Mouse (Mus musculus): ENCODE results near the gene Defb46. TPM values are rescaled to one million over a fixed set of nuclear protein-coding genes. Genes with fewer than 3 reads are reported as not detected.

Defb46 gene
- polyA plus RNA-seq (2016; fragmentation: Nextera tagmentation; extraction: Ambion mirVana), result not detected in 2 replicates

- H3K4me2 ChIP-seq (replicated peaks), result no peak within 1 kb of the TSS
- no peak within 1 kb of the TSS for H3K4me3 ChIP-seq
- no peak within 1 kb of the TSS for H3K27ac ChIP-seq (replicated peaks)
- 81% methylated on average over 2 of the region's 2 CpGs for WGBS
- no peak within 1 kb of the TSS for H3K9ac ChIP-seq (replicated peaks)
- H3K9me3 ChIP-seq, result 0 out of 2 replicates have a peak, but pooled peaks cover 4% of the 10 kb centered on the region
- H3K36me3 ChIP-seq, result no peaks in the 10 kb centered on the region
- no peaks in the 10 kb centered on the region for H3K27me3 ChIP-seq
- ATAC-seq (ENCODE audit: low FRiP score, low read depth), result no peak
- H3K4me1 ChIP-seq, result no peaks in the 10 kb centered on the region
Measured at GRCm38 (mm10) chr8:19239616-19240015, at the start of gene Defb46. Gene Defb46, plus strand, starts transcription at chr8:19239916.

- Histone ChIP-seq H3K36me3 (no peaks in the 10 kb centered on the region), H3K4me2 (replicated peaks) (no peak within 1 kb of the TSS), H3K4me3 (no peak within 1 kb of the TSS), H3K27me3 (no peaks in the 10 kb centered on the region), H3K9me3 (no peaks in the 10 kb centered on the region), H3K4me1 (no peaks in the 10 kb centered on the region), H3K27ac (replicated peaks) (no peak within 1 kb of the TSS), H3K9ac (replicated peaks) (no peak within 1 kb of the TSS)
- whole genome bisulfite sequencing, result 55% methylated on average over 1 of the region's 1 CpGs
- ATAC-seq (ENCODE audit: low FRiP score, low read depth), result no peak
Measured at GRCm38 (mm10) chr8:19225161-19225560, 14.6 kb upstream of the Defb46 start, which contains the start of gene Defb6. Gene Defb6, plus strand, starts transcription at chr8:19225478.

GRCm38 (mm10) chr8:19238101-19238500, 1.6 kb upstream of the Defb46 start:
- Histone ChIP-seq H3K9me3 (0 out of 2 replicates have a peak, but pooled peaks cover 4% of the 10 kb centered on the region), H3K9ac (replicated peaks) (no peak overlapping the region), H3K36me3 (no peaks in the 10 kb centered on the region), H3K4me1 (no peaks in the 10 kb centered on the region), H3K27me3 (no peaks in the 10 kb centered on the region), H3K4me2 (replicated peaks) (no peak overlapping the region), H3K27ac (replicated peaks) (no peak overlapping the region), H3K4me3 (no peak overlapping the region)
- 57% methylated on average over 1 of the region's 1 CpGs for WGBS
- no peak for ATAC-seq (ENCODE audit: low FRiP score, low read depth)

GRCm38 (mm10) chr8:19247280-19247679, 7.6 kb downstream of the Defb46 start, which contains the start of gene Defb5:
Gene Defb5, plus strand, starts transcription at chr8:19247580.
- ATAC-seq (ENCODE audit: low FRiP score, low read depth), result no peak
- H3K4me2 ChIP-seq (replicated peaks), result no peak within 1 kb of the TSS
- WGBS, result 93% methylated on average over 5 of the region's 5 CpGs

GRCm38 (mm10) chr8:19258136-19258535, 18.4 kb downstream of the Defb46 start:
- no peaks in the 10 kb centered on the region for H3K4me1 ChIP-seq
- ATAC-seq (ENCODE audit: low FRiP score, low read depth), result no peak
- peaks cover 7% of the 10 kb centered on the region for H3K9me3 ChIP-seq
- H3K27me3 ChIP-seq, result no peaks in the 10 kb centered on the region
- no peak overlapping the region for H3K4me3 ChIP-seq
- no peak overlapping the region for H3K4me2 ChIP-seq (replicated peaks)
- H3K27ac ChIP-seq (replicated peaks), result no peak overlapping the region
- H3K9ac ChIP-seq (replicated peaks), result no peak overlapping the region
- no peaks in the 10 kb centered on the region for H3K36me3 ChIP-seq

More at GRCm38 (mm10) chr8:19247280-19247679, 7.6 kb downstream of the Defb46 start, which contains the start of gene Defb5:
- H3K9me3 ChIP-seq, result 0 out of 2 replicates have a peak, but pooled peaks cover 7% of the 10 kb centered on the region
- H3K27ac ChIP-seq (replicated peaks), result no peak within 1 kb of the TSS
- H3K4me3 ChIP-seq, result no peak within 1 kb of the TSS
- H3K27me3 ChIP-seq, result no peaks in the 10 kb centered on the region
- H3K36me3 ChIP-seq, result no peaks in the 10 kb centered on the region
- H3K4me1 ChIP-seq, result no peaks in the 10 kb centered on the region
- H3K9ac ChIP-seq (replicated peaks), result no peak within 1 kb of the TSS

- no peak for ATAC-seq (ENCODE audit: low FRiP score, low read depth)
- H3K9ac ChIP-seq (replicated peaks), result no peak overlapping the region
Measured at GRCm38 (mm10) chr8:19259667-19260066, 20.0 kb downstream of the Defb46 start.

More at GRCm38 (mm10) chr8:19259667-19260066, 20.0 kb downstream of the Defb46 start:
- Histone ChIP-seq H3K4me2 (replicated peaks) (no peak overlapping the region), H3K4me3 (no peak overlapping the region), H3K36me3 (no peaks in the 10 kb centered on the region), H3K27ac (replicated peaks) (no peak overlapping the region), H3K9me3 (no peaks in the 10 kb centered on the region; the same call in 1 of the 2 replicates), H3K4me1 (no peaks in the 10 kb centered on the region), H3K27me3 (no peaks in the 10 kb centered on the region)
- 59% methylated on average over 3 of the region's 3 CpGs for WGBS

Other genes starting within 250 kb of the Defb46 start
- gene Defb37, start 248.9 kb upstream of the Defb46 start, polyA plus RNA-seq (2016; fragmentation: Nextera tagmentation; extraction: Ambion mirVana), result not detected in 2 replicates
- not detected in 2 replicates for gene Defb38, start 213.3 kb upstream of the Defb46 start, polyA plus RNA-seq (2016; fragmentation: Nextera tagmentation; extraction: Ambion mirVana)
- gene Defb39, start 175.1 kb upstream of the Defb46 start, polyA plus RNA-seq (2016; fragmentation: Nextera tagmentation; extraction: Ambion mirVana), result not detected in 2 replicates
- not detected in 2 replicates for gene Defb12, start 125.1 kb upstream of the Defb46 start, polyA plus RNA-seq (2016; fragmentation: Nextera tagmentation; extraction: Ambion mirVana)
- gene Defb34, start 116.2 kb upstream of the Defb46 start, polyA plus RNA-seq (2016; fragmentation: Nextera tagmentation; extraction: Ambion mirVana), result not detected in 2 replicates
- gene Gm45826, start 99.1 kb upstream of the Defb46 start, polyA plus RNA-seq (2016; fragmentation: Nextera tagmentation; extraction: Ambion mirVana), result not detected in 2 replicates
- gene Defb14, start 45.6 kb upstream of the Defb46 start, polyA plus RNA-seq (2016; fragmentation: Nextera tagmentation; extraction: Ambion mirVana), result not detected in 2 replicates
- not detected in 2 replicates for gene Defb4, start 41.2 kb upstream of the Defb46 start, polyA plus RNA-seq (2016; fragmentation: Nextera tagmentation; extraction: Ambion mirVana)
- gene Defb6, start 14.4 kb upstream of the Defb46 start, polyA plus RNA-seq (2016; fragmentation: Nextera tagmentation; extraction: Ambion mirVana), result not detected in 2 replicates
- gene Defb5, start 7.7 kb downstream of the Defb46 start, polyA plus RNA-seq (2016; fragmentation: Nextera tagmentation; extraction: Ambion mirVana), result not detected in 2 replicates
- not detected in 2 replicates for gene Defb3, start 53.4 kb downstream of the Defb46 start, polyA plus RNA-seq (2016; fragmentation: Nextera tagmentation; extraction: Ambion mirVana)
- gene Defb8, start 207.7 kb downstream of the Defb46 start, polyA plus RNA-seq (2016; fragmentation: Nextera tagmentation; extraction: Ambion mirVana), result not detected in 2 replicates